Mouse (Mus musculus): ENCODE data around the gene 1700056E22Rik.

The 1700056E22Rik gene

GRCm38 (mm10) chr1:184023971-184024370, 10.1 kb downstream of the 1700056E22Rik start:
- DNase-seq (ENCODE audit: low spot score in 2 of 2) = no peak

GRCm38 (mm10) chr1:184019722-184020107, 14.4 kb downstream of the 1700056E22Rik start:
- DNase-seq (ENCODE audit: low spot score in 2 of 2) = no peak

GRCm38 (mm10) chr1:184019042-184019721, 14.9 kb downstream of the 1700056E22Rik start:
- no peak for DNase-seq (ENCODE audit: low spot score in 2 of 2)

GRCm38 (mm10) chr1:184017606-184018005, 16.5 kb downstream of the 1700056E22Rik start:
- no peak for DNase-seq (ENCODE audit: low spot score in 2 of 2)

- DNase-seq (ENCODE audit: low spot score in 2 of 2) = no peak
Measured at GRCm38 (mm10) chr1:184015995-184016730, 17.9 kb downstream of the 1700056E22Rik start.

GRCm38 (mm10) chr1:184014091-184014490, 20.0 kb downstream of the 1700056E22Rik start:
- DNase-seq (ENCODE audit: low spot score in 2 of 2) = no peak

- DNase-seq (ENCODE audit: low spot score in 2 of 2) = no peak
Measured at GRCm38 (mm10) chr1:184013106-184013505, 21.0 kb downstream of the 1700056E22Rik start, which contains the start of gene Dusp10. TSS of gene Dusp10 (plus strand) at chr1:184013302.

GRCm38 (mm10) chr1:184011311-184011710, 22.8 kb downstream of the 1700056E22Rik start:
- DNase-seq (ENCODE audit: low spot score in 2 of 2) = no peak

GRCm38 (mm10) chr1:184006086-184006485, 28.0 kb downstream of the 1700056E22Rik start:
- no peak for DNase-seq (ENCODE audit: low spot score in 2 of 2)

GRCm38 (mm10) chr1:184005315-184006058, 28.6 kb downstream of the 1700056E22Rik start:
- no peak for DNase-seq (ENCODE audit: low spot score in 2 of 2)

GRCm38 (mm10) chr1:184004311-184004710, 29.8 kb downstream of the 1700056E22Rik start:
- peak in 1 of 2 experiments; percentile 38 for DNase-seq (ENCODE audit: low spot score in 2 of 2)

GRCm38 (mm10) chr1:184002470-184002869, 31.6 kb downstream of the 1700056E22Rik start:
- DNase-seq (ENCODE audit: low spot score in 2 of 2) = no peak

- no peak for DNase-seq (ENCODE audit: low spot score in 2 of 2)
Measured at GRCm38 (mm10) chr1:183997207-183997606, 36.9 kb downstream of the 1700056E22Rik start.

GRCm38 (mm10) chr1:183991921-183992320, 42.2 kb downstream of the 1700056E22Rik start:
- no peak for DNase-seq (ENCODE audit: low spot score in 2 of 2)

GRCm38 (mm10) chr1:183987711-183988245, 46.3 kb downstream of the 1700056E22Rik start:
- no peak for DNase-seq (ENCODE audit: low spot score in 2 of 2)
